Mouse (Mus musculus) MEL (cell line): ENCODE data around the gene Hoxc9. TPM values are rescaled to one million over a fixed set of nuclear protein-coding genes. Genes with fewer than 3 reads are reported as not detected.

Experiments
- DNase-seq: peaks from one replicate; pipeline ENCODE4 v3.0.0; 2011; ENCODE audit warnings: low read depth, low spot score
- H3K27ac ChIP-seq: 2 replicates; pipeline ENCODE4 v1.5.1; 2012; ENCODE audit warnings: low read depth, mild to moderate bottlenecking, control low read depth, low read length, moderate library complexity; ENCODE audit not compliant: control insufficient read depth
- H3K27me3 ChIP-seq, 2 experiments: fragments of 150-350 bp in 1 of 2; sonication (generic) in 1 of 2; 2 replicates each; pipeline ENCODE4 v1.6.1; 2012; ENCODE audit warnings: low read length in 2 of 2, mild to moderate bottlenecking in 2 of 2, improper control_type of control experiment in 1 of 2, moderate library complexity in 1 of 2; ENCODE audit not compliant: insufficient read depth in 2 of 2, control insufficient read depth in 1 of 2
- H3K36me3 ChIP-seq, 2 experiments: 2 replicates each; pipeline ENCODE4 v1.6.1; 2012 to 2014; ENCODE audit warnings: low read length in 2 of 2, improper control_type of control experiment in 1 of 2, inconsistent platforms in 1 of 2, mild to moderate bottlenecking in 1 of 2; ENCODE audit not compliant: insufficient read depth in 2 of 2, control insufficient read depth in 1 of 2
- H3K4me1 ChIP-seq, 2 experiments: fragments of 150-350 bp in 1 of 2; sonication (generic) in 1 of 2; 2 replicates each; pipeline ENCODE4 v1.6.1; 2012; ENCODE audit warnings: low read length in 2 of 2, improper control_type of control experiment in 1 of 2, mild to moderate bottlenecking in 1 of 2; ENCODE audit not compliant: insufficient read depth in 2 of 2, control insufficient read depth in 1 of 2
- H3K4me3 ChIP-seq, 2 experiments: fragments of 150-350 bp in 1 of 2; sonication (generic) in 1 of 2; 2 replicates each; pipeline ENCODE4 v1.5.1; 2012; ENCODE audit warnings: low read depth in 2 of 2, low read length in 2 of 2, mild to moderate bottlenecking in 2 of 2, moderate library complexity in 2 of 2, control low read depth in 1 of 2, improper control_type of control experiment in 1 of 2; ENCODE audit not compliant: control insufficient read depth in 1 of 2, insufficient read depth in 1 of 2
- H3K79me2 ChIP-seq: 2 replicates; pipeline ENCODE4 v1.6.1; 2012; ENCODE audit warnings: mild to moderate bottlenecking, low read length, moderate library complexity; ENCODE audit not compliant: control insufficient read depth, poor library complexity, insufficient read depth
- H3K9ac ChIP-seq: 2 replicates; pipeline ENCODE4 v1.6.1; 2012; ENCODE audit warnings: low read depth, mild to moderate bottlenecking, control low read depth, low read length, moderate library complexity; ENCODE audit not compliant: control insufficient read depth, poor library complexity, severe bottlenecking
- H3K9me3 ChIP-seq: fragments of 150-350 bp; sonication (generic); replicated peaks from 2 replicates; pipeline ENCODE4 v1.6.1; 2012; ENCODE audit warnings: mild to moderate bottlenecking, low read length, improper control_type of control experiment, moderate library complexity; ENCODE audit not compliant: insufficient read depth
- BHLHE40 ChIP-seq: IDR thresholded peaks from 2 replicates; pipeline ENCODE4 v1.6.1; 2012; ENCODE audit warnings: low read depth, mild to moderate bottlenecking, inconsistent platforms, low read length, improper control_type of control experiment, borderline replicate concordance
- CHD1 ChIP-seq: IDR thresholded peaks from 2 replicates; pipeline ENCODE4 v1.6.1; 2012; ENCODE audit warnings: low read depth, mild to moderate bottlenecking, inconsistent platforms, low read length, improper control_type of control experiment
- EP300 ChIP-seq, 2 experiments: IDR thresholded peaks; 2 replicates each; pipeline ENCODE4 v1.6.1; 2011; ENCODE audit warnings: improper control_type of control experiment in 2 of 2, low read length in 2 of 2, low read depth in 1 of 2, mild to moderate bottlenecking in 1 of 2
- ETS1 ChIP-seq: IDR thresholded peaks from 2 replicates; pipeline ENCODE4 v1.6.1; 2012; ENCODE audit warnings: low read depth, mild to moderate bottlenecking, inconsistent platforms, low read length, improper control_type of control experiment, moderate library complexity
- GABPA ChIP-seq: IDR thresholded peaks from 2 replicates; pipeline ENCODE4 v1.6.1; 2012; ENCODE audit warnings: low read depth, mild to moderate bottlenecking, inconsistent platforms, low read length, improper control_type of control experiment, moderate library complexity
- JUND ChIP-seq: IDR thresholded peaks from 2 replicates; pipeline ENCODE4 v1.6.1; 2011; ENCODE audit warnings: low read depth, mild to moderate bottlenecking, improper control_type of control experiment, low read length
- MAFK ChIP-seq: IDR thresholded peaks from 2 replicates; pipeline ENCODE4 v1.6.1; 2011; ENCODE audit warnings: low read depth, mild to moderate bottlenecking, low read length, improper control_type of control experiment, borderline replicate concordance
- MAZ ChIP-seq: IDR thresholded peaks from 2 replicates; pipeline ENCODE4 v1.6.1; 2012; ENCODE audit warnings: low read depth, mild to moderate bottlenecking, inconsistent platforms, low read length, improper control_type of control experiment
- MYC ChIP-seq: IDR thresholded peaks from 2 replicates; pipeline ENCODE4 v1.6.1; 2011; ENCODE audit warnings: low read depth, mild to moderate bottlenecking, low read length, improper control_type of control experiment, moderate library complexity
- NELFE ChIP-seq: IDR thresholded peaks from 2 replicates; pipeline ENCODE4 v1.6.1; 2011; ENCODE audit warnings: low read depth, low read length, improper control_type of control experiment
- POLR2A ChIP-seq, 2 experiments: IDR thresholded peaks; 2 replicates each; pipeline ENCODE4 v1.6.1; 2011 to 2012; ENCODE audit warnings: low read length in 2 of 2, mild to moderate bottlenecking in 2 of 2, control low read depth in 1 of 2, improper control_type of control experiment in 1 of 2, low read depth in 1 of 2, moderate library complexity in 1 of 2; ENCODE audit not compliant: control insufficient read depth in 1 of 2, insufficient read depth in 1 of 2, poor library complexity in 1 of 2
- POLR2AphosphoS2 ChIP-seq: IDR thresholded peaks from 2 replicates; pipeline ENCODE4 v1.6.1; 2011; ENCODE audit warnings: low read length, improper control_type of control experiment
- TAL1 ChIP-seq: IDR thresholded peaks from 2 replicates; pipeline ENCODE4 v1.6.1; 2012; ENCODE audit warnings: mild to moderate bottlenecking, inconsistent platforms, low read length, moderate library complexity, mixed read lengths
- TBP ChIP-seq: IDR thresholded peaks from 2 replicates; pipeline ENCODE4 v1.8.0; 2011; ENCODE audit warnings: low read depth, low read length, improper control_type of control experiment
- UBTF ChIP-seq: IDR thresholded peaks from 2 replicates; pipeline ENCODE4 v1.6.1; 2012; ENCODE audit warnings: low read depth, mild to moderate bottlenecking, inconsistent platforms, low read length, improper control_type of control experiment, moderate library complexity, borderline replicate concordance; ENCODE audit not compliant: insufficient read depth
- USF1 ChIP-seq: IDR thresholded peaks from 2 replicates; pipeline ENCODE4 v1.6.1; 2014; ENCODE audit warnings: low read depth, mild to moderate bottlenecking, inconsistent platforms, low read length, improper control_type of control experiment, moderate library complexity
- ZC3H11A ChIP-seq: IDR thresholded peaks from 2 replicates; pipeline ENCODE4 v1.6.1; 2012; ENCODE audit warnings: low read depth, mild to moderate bottlenecking, inconsistent platforms, low read length, improper control_type of control experiment
- ZKSCAN1 ChIP-seq: IDR thresholded peaks from 2 replicates; pipeline ENCODE4 v1.6.1; 2012; ENCODE audit warnings: low read depth, mild to moderate bottlenecking, inconsistent platforms, low read length, improper control_type of control experiment, moderate library complexity
- polyA plus RNA-seq, 2 experiments: library from polyadenylated mRNA; stranded (reverse) in 1 of 2; unstranded in 1 of 2; fragments of >175 nt in 1 of 2; fragments of >200 nt in 1 of 2; gene quantifications; 2 replicates each; pipeline versions ENCODE4 v1.2.1 to v1.2.4; 2012; ENCODE audit warnings: low replicate concordance in 2 of 2, low read depth in 1 of 2; ENCODE audit not compliant: insufficient read length in 2 of 2, insufficient read depth in 1 of 2, missing spikeins in 1 of 2
- total RNA-seq: library from RNA; depleted of rRNA; stranded (reverse); fragments of 300-350 nt; gene quantifications from 2 replicates; pipeline ENCODE4 v1.2.3, GENCODE M21; 2012

The Hoxc9 gene
- total and polyA plus RNA-seq, 3 experiments = 4.1 to 400 (median 9.5) TPM

GRCm38 (mm10) chr15:102939256-102940155, 36.7 kb upstream of the Hoxc9 start:
- no peaks in the 10 kb centered on the region for H3K9me3 ChIP-seq
- no peak overlapping the region for H3K27ac ChIP-seq
- no peak overlapping the region for H3K4me3 ChIP-seq
- H3K9ac ChIP-seq = no peak overlapping the region
- no peaks in the 10 kb centered on the region for H3K36me3 ChIP-seq
- TF ChIP-seq MYC = no peak
- no peak for TF ChIP-seq ZC3H11A
- no peak for TF ChIP-seq EP300 (IDR thresholded peaks at IDR 0.05; ENCODE audit: low read depth in 1 of 2, low read length in 2 of 2)
- TF ChIP-seq MAFK = no peak
- H3K27me3 ChIP-seq = peaks cover 0 to 8% of the 10 kb centered on the region in 2 experiments
- no peaks in the 10 kb centered on the region for H3K4me1 ChIP-seq
- H3K79me2 ChIP-seq = no peaks in the 10 kb centered on the region
- DNase-seq = no peak

- Histone ChIP-seq H3K9ac (no peak overlapping the region), H3K79me2 (no peaks in the 10 kb centered on the region; the same call in 1 of the 2 replicates), H3K4me3 (no peak overlapping the region), H3K9me3 (no peaks in the 10 kb centered on the region), H3K36me3 (peaks cover 0 to 5% of the 10 kb centered on the region in 2 experiments; a peak in 1 of 4 replicates), H3K4me1 (peaks cover 5 to 6% of the 10 kb centered on the region in 2 experiments; a peak in 3 of 4 replicates), H3K27me3 (peaks cover 0 to 15% of the 10 kb centered on the region in 2 experiments), H3K27ac (no peak overlapping the region)
- no peak for DNase-seq
- TF ChIP-seq USF1 (no peak), ETS1 (no peak), MYC (no peak), CHD1 (no peak), TBP (no peak), MAFK (no peak), JUND (no peak), UBTF (no peak), MAZ (no peak), BHLHE40 (no peak), NELFE (no peak), ZC3H11A (no peak), TAL1 (no peak), ZKSCAN1 (no peak), GABPA (no peak), POLR2A (IDR thresholded peaks at IDR 0.05; ENCODE audit: control insufficient read depth in 1 of 2, insufficient read depth in 1 of 2, low read depth in 1 of 2, low read length in 2 of 2, poor library complexity in 1 of 2) (no peak), POLR2AphosphoS2 (no peak), EP300 (IDR thresholded peaks at IDR 0.05; ENCODE audit: low read depth in 1 of 2, low read length in 2 of 2) (no peak)
These were observed 33.3 kb upstream of the Hoxc9 start for GRCm38 (mm10) chr15:102942739-102943467.
